Mouse (Mus musculus): ENCODE data around the gene Hoxd12.

Hoxd12 gene

GRCm38 (mm10) chr2:74710929-74711543 is 36.2 kb downstream of the Hoxd12 start:
- DNase-seq: no peak

- DNase-seq: peak; percentile 77
Observed at GRCm38 (mm10) chr2:74711721-74712621, 37.2 kb downstream of the Hoxd12 start, which contains the start of the genes Hoxd3 and Hoxd4. Gene Hoxd3 (plus strand): TSS chr2:74711927. Gene Hoxd4 (plus strand): TSS chr2:74711929.

- DNase-seq: no peak
Observed at GRCm38 (mm10) chr2:74713239-74714150, 38.7 kb downstream of the Hoxd12 start.

- no peak for DNase-seq
Observed at GRCm38 (mm10) chr2:74714156-74714789, 39.5 kb downstream of the Hoxd12 start.

GRCm38 (mm10) chr2:74714881-74715280 is 40.1 kb downstream of the Hoxd12 start:
- no peak for DNase-seq

GRCm38 (mm10) chr2:74715504-74716241 is 40.9 kb downstream of the Hoxd12 start:
- DNase-seq: peak; percentile 93

GRCm38 (mm10) chr2:74720384-74720783 is 45.6 kb downstream of the Hoxd12 start:
- no peak for DNase-seq

- no peak for DNase-seq
Observed at GRCm38 (mm10) chr2:74720955-74721491, 46.2 kb downstream of the Hoxd12 start.

GRCm38 (mm10) chr2:74721882-74722281 is 47.1 kb downstream of the Hoxd12 start:
- no peak for DNase-seq

GRCm38 (mm10) chr2:74722949-74723348 is 48.1 kb downstream of the Hoxd12 start:
- no peak for DNase-seq

- peak; percentile 83 for DNase-seq
Observed at GRCm38 (mm10) chr2:74724244-74725015, 49.6 kb downstream of the Hoxd12 start.

- DNase-seq: no peak
Observed at GRCm38 (mm10) chr2:74725171-74725570, 50.4 kb downstream of the Hoxd12 start.

- DNase-seq: peak; percentile 91
Observed at GRCm38 (mm10) chr2:74726551-74726950, 51.7 kb downstream of the Hoxd12 start, which contains the start of gene Gm28230. Gene Gm28230 (plus strand): TSS chr2:74726728.

GRCm38 (mm10) chr2:74726973-74727639 is 52.3 kb downstream of the Hoxd12 start:
- DNase-seq: no peak
